Mouse (Mus musculus) thymus, postnatal 14 days (tissue): Measurements from ENCODE around the gene Chaf1b.
A peak's percentile ranks its signal among the peaks of the same experiment; 100 is the strongest.

Experiments used
- DNase-seq: peaks from one replicate; pipeline ENCODE4 v3.0.0; 2021

The Chaf1b gene

DNA sequence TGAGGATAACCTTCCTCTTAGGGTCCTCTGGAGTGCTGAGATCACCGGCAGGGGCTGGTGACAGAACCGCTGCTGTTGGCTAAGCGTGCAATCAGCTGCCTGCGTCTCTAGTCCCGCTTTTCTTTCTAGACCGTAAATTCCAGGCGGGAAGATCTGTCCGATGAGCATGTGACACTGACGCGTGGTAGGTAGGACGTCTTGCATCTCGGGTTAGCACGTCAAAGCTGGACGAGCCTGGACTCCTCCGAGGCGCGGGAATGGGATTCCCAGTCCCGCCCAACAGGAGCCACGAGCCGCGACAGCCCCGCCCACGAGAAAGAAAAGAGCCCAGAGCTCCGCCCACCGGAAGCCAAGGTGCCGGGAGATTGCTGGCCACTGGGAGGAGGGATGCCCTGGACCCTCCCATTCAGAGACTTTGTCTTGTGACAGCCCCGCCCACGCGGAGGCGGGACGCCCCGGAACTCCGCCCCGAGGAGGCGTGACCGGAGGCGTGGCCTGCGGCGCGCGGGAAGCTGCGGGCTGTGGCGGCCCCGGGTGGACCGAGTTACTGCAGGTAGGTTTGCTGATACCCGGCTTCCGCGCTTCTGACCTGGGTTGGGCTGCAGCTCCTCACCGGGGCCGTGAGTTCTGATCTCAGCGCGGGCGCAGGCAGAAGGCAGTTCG is at the start of gene Chaf1b:
Gene Chaf1b (plus strand): TSS at position 479 of the 663 bp plus-strand sequence.
- peak; percentile 98 for DNase-seq

DNA sequence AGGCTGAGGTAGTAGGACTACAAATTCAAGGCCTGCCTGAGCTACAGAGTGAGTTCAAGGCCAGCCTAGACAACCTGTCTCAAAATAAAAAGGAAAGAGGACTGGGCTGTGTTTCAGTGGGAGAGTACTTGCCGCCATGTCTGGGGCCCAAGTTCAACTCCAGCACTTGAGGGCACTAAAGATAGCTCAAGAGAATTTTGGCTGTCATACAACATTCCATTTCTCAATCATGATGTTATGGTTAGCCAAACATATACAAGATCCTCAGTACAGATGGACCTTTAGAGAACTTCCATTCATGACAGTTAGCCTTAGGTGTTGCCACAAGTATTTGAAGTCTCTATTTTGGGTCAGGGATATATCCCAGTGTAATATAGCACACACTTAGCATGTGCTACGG is 49.6 kb upstream of the Chaf1b start:
- no peak for DNase-seq

DNA sequence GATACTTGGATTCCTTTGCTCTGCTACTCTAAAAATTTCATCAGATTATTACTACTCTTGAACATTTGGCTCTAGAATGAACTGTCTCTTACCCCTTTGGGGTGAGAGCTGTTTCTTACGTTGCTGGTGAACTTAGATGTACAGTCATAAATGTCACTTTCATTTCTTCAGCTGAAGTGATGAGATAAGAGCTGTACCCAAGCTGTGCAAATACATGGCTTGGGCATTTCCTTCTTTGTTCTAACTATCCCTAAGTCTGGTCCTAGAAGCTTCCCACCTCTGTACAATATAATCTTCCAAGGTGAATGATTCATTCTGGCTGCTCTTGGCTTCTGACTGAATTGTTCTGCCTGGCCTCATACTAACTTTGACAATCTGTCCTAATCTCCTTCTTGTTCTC is 44.7 kb upstream of the Chaf1b start:
- DNase-seq = no peak

DNA sequence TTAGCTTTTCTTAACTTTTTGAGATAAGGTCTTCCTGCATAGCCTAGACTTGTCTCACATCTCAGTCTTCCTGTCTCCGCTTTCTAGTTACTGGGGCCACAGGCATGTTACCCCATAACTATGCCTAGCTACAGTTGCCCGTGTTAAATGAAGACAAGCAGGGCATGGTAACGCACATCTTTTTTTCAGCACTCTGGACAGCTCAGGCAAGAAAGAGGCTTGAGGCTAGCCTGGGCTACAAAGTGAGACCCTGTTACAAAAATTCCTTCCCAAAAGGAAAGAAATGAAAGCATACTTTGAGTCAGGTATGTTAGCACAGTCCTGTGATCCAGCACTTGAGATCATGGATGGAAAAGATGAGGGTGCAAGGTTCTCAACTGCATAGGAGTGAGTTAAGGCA is 33.2 kb upstream of the Chaf1b start:
- no peak for DNase-seq

DNA sequence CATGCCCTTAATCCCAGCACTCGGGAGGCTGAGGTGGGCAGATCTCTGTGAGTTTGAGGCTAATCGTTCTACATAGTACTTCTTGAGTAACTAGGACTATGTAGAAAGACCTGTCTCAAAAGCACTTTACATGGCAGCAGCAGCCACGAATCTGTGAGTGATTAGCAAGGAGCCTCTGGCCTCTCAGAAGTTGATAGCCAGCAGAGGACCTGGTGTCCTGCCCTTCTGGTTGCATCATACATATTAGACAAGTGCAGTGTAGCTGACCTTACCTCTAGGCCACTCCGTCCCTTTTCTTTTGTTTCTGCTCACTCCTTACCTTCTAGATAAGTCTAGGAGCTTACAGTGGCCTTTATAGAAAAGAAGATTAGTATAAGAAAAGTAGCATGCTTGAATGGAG is 23.7 kb upstream of the Chaf1b start:
- no peak for DNase-seq

DNA sequence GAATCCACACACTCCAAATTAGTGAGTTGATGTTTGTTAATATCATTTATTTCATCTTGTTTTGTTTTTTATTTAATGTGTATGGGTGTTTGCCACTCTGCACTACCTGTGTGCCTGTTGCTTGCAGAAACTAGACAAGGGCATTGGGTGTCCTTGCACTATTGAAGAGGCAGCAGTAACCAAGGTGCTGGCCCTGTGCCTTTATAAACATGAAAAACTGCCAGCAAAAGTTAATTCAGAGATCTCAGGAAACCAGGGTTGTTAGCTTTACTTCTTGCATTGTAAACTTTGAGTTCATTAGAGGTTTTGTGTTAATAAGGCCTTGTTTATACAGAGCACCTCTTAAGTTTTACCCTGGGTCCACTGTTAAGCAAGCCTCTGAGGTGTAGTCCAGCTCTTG is 23.0 kb upstream of the Chaf1b start:
- no peak for DNase-seq

DNA sequence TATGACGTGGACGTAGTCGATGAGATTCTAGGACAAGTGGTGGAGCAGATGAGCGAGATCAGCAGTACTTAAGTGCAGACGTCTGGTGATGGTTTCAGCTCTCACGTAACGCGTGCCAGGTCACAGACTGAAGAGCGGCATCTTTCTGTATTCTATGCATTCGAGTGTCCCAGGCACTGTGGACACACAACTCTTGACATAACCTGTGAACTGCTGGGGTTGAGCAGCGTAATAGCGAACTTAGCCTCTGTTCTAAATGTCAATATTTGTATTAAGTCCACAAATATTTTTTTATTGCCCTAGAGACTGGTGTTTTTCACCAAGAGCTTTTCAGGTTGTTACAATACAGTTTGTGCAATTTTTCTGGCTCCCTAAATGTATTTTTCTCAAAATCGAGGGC is 8.9 kb upstream of the Chaf1b start:
- no peak for DNase-seq

DNA sequence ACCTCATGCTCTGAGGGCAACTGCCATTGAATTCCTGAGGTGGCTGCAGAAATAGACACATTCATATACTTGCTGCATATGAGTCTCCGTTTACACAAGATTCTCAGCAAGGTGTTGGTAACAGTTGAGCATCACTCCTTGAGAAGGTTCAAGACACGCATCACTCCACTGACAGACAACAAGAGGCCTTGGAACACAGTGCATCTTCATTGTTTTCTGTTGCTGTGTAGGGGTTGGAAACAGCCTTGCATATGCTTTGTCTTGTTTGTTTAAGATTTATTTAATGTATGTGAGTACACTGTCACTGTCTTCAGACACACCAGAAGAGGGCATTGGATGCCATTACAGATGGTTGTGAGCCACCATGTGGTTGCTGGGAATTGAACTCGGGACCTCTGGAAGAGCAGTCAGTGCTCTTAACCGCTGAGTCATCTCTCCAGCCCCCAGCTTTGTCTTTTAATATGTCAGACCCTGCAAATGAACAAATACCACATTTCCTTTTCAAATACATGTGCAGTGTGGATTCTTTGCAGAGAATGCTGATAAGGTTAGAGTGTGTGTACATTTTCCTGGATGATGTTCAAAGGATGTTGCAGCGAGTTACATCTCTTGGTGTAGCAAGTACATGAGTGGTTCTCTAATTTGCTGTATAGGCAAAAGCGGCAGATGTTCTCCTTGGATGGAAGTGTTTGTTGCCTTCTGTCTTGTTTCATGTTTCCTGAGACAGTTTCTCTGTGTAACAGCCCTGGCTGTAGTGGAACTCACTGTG is 5.9 kb upstream of the Chaf1b start:
- DNase-seq = no peak

DNA sequence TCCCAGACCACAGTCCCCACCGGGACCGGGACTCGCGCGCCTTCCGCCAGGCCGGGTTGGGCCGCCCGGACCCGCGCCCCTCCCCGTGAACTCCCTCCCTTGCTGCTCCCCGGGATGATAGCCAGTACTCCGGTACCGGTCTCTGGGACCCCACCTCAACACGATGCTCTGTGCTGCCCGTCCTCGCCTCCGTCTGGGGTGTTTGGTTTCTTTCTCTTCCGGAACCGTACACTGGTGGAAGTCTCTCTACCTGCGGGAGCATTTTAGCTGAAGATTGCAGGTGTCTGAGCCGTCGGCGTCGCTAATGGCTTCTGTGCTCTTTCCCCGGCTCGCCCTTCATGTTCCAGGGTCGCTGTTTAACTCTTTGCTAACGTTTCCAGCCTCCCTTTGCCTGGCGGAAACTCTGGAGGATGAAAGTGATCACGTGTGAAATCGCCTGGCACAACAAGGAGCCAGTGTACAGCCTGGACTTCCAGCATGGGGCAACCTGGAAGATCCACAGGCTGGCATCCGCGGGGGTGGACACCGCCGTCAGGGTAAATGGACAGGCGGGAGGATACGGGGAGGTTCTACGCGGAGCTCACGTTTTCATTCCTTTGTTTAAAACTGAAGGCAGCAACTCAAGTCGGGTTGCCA is 503 bp downstream of the Chaf1b start:
- DNase-seq = no peak

DNA sequence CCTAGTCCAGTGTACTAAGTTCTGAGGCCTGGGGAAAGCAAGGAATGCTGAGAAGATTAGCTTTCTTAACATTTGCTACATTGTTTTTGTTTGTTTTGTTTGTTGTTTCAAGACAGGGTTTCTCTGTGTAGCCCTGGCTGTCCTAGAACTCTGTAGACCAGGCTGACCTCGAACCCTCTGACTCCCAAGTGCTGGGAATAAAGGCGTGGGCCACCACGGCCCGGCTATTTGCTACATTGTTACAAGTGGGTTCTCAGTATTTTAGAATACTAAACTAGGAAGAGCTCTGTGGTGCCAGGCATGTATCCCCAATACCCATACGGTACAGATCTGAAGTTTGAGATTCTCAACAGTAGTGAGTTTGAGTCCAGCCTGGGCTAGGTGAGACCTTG is 1.0 kb downstream of the Chaf1b start:
- no peak for DNase-seq

DNA sequence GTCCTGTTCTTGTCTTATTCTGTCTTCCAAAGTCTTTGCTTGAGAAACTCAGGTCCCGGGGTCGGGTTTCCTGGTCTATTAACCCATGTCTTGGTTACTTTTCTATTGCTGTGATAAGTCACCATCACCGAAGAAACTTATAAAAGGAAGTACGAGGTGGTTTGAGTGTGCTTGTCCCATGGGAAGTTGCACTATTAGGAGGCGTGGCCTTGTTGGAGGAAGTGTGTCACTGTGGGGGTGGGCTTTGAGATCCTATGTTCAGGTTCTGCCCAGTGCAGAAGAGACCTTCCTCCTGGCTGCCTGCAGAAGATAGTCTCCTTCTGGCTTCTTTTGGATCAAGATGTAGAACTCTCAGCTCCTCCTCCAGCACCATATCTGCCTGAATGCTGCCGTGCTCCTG is 4.8 kb downstream of the Chaf1b start:
- DNase-seq = no peak

DNA sequence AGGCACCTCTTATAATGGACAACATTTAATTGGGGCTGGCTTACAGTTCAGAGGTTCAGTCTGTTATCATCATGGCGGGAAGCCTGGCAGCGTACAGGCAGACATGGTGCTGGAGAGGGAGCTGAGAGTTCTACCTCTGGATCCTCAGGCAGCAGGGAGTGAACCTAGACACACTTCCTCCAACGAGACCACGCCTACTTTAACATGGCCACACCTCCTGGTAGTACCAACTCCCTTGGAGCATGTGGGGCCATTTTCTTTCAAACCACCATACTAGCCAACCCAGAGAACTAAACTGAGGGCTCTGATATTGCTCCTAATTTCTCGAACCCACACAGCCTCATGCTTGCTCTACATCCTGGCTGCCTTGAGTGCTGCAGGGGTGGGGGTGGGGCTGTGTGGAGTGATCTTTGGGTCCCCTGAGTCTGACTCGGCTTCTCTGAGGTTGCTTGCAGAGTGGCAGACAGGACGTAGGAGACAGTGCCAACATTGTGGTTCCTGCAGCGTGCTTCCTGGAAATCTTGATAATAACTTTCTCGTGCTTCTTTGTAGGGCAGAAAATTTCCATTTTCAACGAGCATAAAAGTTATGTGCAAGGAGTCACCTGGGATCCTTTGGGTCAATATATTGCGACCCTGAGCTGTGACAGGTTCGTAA is 7.4 kb downstream of the Chaf1b start:
- DNase-seq = no peak

DNA sequence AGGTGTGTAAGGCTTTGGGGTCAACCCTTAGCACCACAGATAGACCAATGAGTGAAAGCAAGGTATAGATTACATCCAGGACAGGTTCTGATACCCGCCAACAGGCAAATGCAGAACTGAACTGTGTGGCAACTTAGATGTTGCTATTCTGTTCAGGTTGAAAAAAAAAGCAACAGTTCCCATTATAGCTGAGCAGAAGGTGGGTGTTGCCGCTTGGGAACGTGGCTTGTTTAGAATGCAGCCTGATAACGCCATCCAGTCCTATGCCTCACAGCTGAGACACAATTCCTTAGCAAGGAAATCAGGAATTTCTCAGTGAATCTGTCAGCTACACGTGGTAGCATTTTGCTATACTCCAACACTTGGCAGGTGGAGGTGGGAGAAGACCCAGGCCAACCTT is 9.6 kb downstream of the Chaf1b start:
- DNase-seq = no peak

DNA sequence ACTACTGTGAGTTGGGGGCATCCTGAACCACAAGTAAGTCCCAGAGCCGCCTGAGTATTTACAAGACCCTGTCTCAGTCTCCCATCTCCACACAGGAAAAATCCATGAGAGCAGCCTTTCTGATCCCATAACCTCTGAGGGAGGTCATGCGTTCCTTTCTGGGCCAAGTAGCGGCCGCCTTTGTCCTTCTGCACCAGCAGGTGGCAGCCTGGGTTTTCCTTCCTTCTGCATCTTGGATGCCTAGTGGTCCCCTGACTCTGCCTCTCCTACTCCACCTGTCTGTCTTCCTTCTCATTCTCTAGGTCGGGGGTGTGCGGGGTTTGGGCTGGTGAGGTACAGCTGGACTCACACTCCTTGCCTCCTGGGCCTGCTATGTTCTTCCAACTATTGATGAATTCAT is 19.3 kb downstream of the Chaf1b start:
- DNase-seq = peak; percentile 57

DNA sequence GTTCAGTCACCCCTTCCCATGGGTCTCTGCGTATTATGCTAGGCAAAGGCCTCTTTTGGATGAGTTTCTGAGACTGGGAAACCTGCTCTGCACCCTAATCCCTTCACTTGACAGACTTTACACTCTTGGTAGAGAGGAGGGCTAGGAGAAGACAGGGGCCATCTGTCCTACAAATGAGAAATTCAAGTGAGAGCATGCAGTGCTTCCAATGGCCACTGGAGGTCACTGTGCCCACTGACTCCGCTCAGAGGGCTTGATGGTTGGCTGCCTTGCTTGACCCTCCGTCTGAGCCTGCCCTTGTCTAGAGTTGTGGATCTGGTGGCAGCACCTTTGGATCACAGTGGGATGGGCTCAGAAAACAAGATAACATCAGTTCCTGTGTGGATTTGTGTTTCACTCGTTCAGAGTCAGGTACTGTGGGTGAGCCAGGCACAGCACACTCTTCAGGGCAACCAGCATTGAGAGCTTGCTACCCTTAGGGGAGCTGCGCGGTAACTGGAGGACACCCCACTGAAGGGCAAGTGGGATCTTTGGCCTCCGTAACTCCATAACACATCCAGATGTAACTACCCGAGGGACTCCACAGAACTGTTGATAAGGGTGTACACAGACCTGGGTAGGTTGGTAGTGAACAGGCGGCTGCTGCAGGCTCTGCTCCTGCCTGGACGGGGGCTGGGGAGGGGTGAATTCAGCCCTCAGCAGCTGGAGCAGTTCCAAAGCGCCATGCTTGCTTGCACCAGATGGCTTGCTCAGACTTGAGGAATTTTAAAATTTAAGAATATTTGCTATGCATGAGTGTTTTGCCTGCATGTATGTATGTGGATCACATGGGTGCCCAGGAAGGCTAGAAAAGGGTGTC is 22.7 kb downstream of the Chaf1b start:
- peak; percentile 67 for DNase-seq

DNA sequence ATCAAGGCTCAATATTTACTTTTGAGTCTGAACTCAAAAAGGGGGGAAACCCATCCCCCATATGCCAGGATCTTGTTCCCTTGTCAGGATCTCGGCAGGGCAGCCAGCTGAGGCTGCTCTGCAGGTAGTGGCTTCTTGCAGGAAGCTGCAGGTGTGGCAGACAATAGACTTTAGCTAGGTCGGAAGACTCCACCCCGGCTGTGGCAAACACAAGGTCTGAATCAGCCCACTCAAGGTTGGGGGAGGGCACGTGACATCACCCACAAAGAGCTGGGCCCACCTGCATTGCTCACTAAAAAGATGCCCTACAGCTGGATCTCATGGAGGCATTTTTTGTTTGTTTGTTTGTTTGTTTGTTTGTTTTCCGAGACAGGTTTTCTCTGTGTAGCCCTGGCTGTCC is 24.1 kb downstream of the Chaf1b start:
- DNase-seq = peak; percentile 77

DNA sequence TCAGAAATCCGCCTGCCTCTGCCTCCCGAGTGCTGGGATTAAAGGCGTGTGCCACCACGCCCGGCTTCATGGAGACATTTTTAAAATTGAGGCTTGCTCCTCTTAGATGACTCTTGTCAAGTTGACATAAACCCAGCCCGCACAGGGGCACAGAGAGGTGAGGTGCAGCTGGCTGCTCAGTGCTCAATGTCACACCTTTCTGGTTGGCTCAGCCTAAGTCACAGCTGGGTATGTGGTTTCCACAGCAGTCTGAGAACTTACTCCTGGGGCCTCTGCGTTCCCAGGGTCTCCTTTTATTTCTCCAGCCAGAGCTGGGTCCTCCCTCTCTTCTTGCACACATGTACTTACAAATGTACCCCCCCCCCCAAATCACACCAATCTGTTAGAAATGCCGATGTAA is 24.5 kb downstream of the Chaf1b start:
- DNase-seq = peak; percentile 65

DNA sequence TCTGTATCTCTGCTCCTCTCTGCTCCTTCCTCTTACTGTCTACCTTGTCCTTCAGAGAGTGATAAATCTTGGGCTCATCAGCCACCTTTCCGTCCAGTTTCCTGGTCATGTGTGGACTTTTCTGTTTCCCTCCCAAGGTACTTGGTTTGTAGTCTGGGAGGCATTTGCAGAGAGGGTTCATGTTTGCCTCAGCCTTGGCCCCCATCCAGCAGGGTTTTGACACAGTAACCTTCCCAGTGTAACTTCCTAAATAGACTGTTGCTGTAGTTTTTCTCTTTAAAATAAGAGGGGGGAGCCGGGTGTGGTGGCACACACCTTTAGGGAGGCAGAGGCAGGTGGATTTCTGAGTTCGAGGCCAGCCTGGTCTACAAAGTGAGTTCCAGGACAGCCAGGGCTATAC is 26.2 kb downstream of the Chaf1b start:
- DNase-seq = no peak

DNA sequence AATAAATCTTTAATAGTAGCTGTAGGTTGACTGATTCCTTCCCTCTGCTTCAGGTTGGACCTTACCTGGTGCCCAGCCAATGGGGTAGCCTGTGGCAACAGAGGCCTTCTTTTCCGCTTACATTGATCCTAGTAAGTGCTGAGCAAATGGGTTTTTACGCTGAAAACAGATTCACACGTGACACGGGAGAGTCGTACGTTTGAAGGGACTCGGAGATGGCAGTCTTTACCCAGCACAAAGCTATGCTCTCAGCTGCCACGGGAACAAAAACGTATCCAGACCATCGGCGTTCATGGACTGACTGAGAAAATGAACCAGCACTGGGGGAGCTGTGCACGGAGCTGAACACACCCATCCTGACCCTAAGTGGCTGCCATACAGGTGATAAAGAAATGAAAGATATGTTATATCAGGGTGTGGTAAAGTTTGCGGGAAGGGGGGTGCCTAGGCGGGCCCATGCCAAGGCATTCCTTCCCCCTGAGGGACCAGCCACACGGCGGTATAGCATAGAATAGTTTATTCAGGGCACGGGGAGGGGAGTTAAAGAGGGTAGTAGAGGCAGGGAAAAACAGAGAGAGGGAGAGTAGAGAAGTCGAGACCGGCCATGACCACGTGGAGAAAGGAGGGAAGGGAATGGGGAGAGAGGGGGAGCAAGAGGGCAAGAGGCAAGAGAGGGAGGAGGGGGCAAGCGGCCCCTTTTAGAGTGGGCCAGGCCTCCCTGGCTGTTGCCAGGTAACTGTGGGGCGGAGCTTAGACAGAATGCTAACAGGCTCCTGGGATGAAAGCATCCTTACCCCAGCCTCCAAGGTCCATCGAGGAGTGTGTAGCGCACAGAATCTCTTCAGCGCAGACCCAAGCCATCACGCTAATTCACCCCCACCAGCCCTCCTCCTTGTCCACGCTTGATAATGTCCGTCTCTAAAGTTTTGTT is 27.3 kb downstream of the Chaf1b start:
- DNase-seq = no peak

DNA sequence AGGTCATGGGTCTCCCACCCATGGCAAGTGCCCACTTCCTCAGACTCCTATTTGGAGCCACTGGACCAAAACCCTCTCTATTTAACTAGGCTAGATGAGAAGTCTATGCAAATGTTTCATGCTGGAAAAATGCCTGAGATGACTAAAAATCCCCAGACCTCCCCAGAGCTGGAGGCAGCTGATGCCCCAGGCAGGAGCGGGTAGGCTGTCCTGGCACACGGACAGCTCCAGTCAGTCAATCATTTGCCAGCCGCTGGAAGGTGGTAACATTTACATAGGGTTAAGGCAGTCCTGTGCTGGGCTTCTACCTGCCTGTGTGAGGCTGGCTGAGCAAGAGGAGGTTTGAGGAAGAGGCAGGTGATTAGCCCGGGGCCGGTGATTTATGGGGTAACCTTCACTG is 28.5 kb downstream of the Chaf1b start:
- no peak for DNase-seq

DNA sequence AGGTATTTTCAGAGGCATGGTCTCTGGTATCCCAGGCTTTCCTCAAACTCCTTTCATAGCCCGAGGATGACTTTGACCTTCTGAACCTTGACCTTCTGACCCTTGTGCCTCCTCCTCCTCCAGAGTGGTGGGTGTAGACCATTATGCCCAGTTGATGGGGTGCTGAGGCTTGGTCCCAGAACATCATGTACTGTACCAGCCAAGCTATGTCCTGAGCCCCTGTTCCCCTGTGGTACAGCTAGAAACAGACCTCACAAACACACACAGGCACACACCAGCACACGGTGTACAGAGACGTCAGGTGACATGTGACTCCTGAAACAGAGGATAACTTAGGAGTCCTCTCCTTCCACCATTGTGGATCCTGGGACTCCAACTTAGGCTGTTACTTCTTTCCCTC is 29.1 kb downstream of the Chaf1b start:
- no peak for DNase-seq
